Mouse (Mus musculus): ENCODE measurements at regions not wholly inside any gene's neighbourhood (a gene's known extent, or its start where the extent isn't known, plus 50 kb on each side); places are given as distances from the start of the nearest gene placed in this dataset.

DNA sequence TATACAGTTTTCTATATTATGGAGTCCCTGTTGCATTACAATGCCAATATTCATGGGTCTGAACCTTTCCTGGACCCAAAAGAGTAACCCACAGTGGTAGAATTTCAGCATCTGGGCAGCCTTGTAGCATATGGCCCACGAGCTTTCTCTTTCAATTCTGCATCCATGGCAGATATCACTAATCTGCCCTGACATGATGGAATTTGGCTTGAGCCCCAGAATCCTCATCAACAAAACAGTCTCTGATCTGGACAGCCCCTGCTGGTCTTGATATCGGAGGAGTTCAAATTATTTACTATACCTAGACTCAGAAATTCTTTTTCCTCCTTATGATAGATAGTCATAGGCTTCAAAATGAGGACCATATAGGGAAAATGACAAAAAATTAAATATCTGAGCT lies 139.1 kb upstream of the Gk2 start:
- Histone ChIP-seq H3K36me3 (ENCODE audit: control insufficient read depth, insufficient read depth, low read length, poor library complexity, severe bottlenecking) (no peaks in the 10 kb centered on the region), H3K9me3 (replicated peaks; ENCODE audit: control insufficient read depth, insufficient read depth, low read length, poor library complexity, severe bottlenecking) (no peaks in the 10 kb centered on the region), H3K27me3 (ENCODE audit: control insufficient read depth, insufficient read depth, low read length, poor library complexity, severe bottlenecking) (no peaks in the 10 kb centered on the region), H3K4me1 (ENCODE audit: control insufficient read depth, insufficient read depth, low read length) (no peaks in the 10 kb centered on the region), H3K9ac (ENCODE audit: low read depth, poor library complexity, severe bottlenecking) (no peak overlapping the region), H3K27ac (ENCODE audit: insufficient read depth, low read length) (no peak overlapping the region), H3K4me3 (ENCODE audit: low read depth, low read length) (no peak overlapping the region)
- TF ChIP-seq CTCF (IDR thresholded peaks at IDR 0.05; ENCODE audit: low read depth, low read length): no peak
- no peak for TF ChIP-seq EP300 (IDR thresholded peaks at IDR 0.05; ENCODE audit: insufficient read depth, low read depth, low read length)
- no peak for TF ChIP-seq POLR2A (IDR thresholded peaks at IDR 0.05; ENCODE audit: insufficient read depth, low read length)

DNA sequence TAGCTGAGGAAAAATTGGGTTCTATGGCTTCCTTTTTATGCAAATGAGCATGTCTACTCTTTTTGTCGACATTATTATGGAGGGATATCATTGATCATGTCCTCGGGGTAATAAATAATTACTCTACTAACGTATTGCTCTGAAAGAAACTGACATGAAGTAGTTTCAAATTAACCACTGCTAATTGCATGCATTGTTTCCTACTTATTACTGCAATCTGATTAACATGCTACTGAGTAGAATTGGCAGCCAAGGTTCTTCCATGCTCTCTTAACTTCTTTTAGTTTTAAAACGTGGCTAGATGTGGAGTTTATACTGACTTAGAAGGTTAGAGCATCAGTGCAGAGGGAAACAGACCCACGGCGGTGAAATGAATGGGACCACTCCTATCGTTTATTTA lies 137.3 kb upstream of the Gk2 start:
- Histone ChIP-seq H3K27ac (ENCODE audit: insufficient read depth, low read length) (no peak overlapping the region), H3K9me3 (replicated peaks; ENCODE audit: control insufficient read depth, insufficient read depth, low read length, poor library complexity, severe bottlenecking) (no peaks in the 10 kb centered on the region), H3K4me3 (ENCODE audit: low read depth, low read length) (no peak overlapping the region), H3K27me3 (ENCODE audit: control insufficient read depth, insufficient read depth, low read length, poor library complexity, severe bottlenecking) (no peaks in the 10 kb centered on the region), H3K36me3 (ENCODE audit: control insufficient read depth, insufficient read depth, low read length, poor library complexity, severe bottlenecking) (no peaks in the 10 kb centered on the region), H3K9ac (ENCODE audit: low read depth, poor library complexity, severe bottlenecking) (no peak overlapping the region), H3K4me1 (ENCODE audit: control insufficient read depth, insufficient read depth, low read length) (no peaks in the 10 kb centered on the region)
- no peak for TF ChIP-seq POLR2A (IDR thresholded peaks at IDR 0.05; ENCODE audit: insufficient read depth, low read length)
- TF ChIP-seq CTCF (IDR thresholded peaks at IDR 0.05; ENCODE audit: low read depth, low read length): no peak
- TF ChIP-seq EP300 (IDR thresholded peaks at IDR 0.05; ENCODE audit: insufficient read depth, low read depth, low read length): no peak

DNA sequence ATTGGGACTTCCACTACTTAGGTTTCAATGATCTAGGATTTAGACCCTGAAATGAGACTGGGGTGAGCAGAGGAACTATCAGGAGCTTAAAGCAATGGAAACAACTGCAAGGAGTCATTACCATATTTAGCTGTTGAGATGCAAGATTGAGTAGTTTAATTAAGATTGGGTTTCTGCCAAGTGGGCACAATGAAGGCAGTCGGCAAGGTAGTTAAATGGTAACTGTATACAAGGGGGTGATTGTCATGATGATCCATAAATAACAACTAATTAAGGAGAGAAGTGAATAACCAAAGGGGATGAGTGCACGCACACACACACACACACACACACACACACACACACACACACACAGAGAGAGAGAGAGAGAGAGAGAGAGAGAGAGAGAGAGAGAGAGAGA lies 125.7 kb upstream of the Gk2 start:
- no peak overlapping the region for H3K9ac ChIP-seq (ENCODE audit: low read depth, poor library complexity, severe bottlenecking)
- TF ChIP-seq POLR2A (IDR thresholded peaks at IDR 0.05; ENCODE audit: insufficient read depth, low read length): no peak
- no peak for TF ChIP-seq EP300 (IDR thresholded peaks at IDR 0.05; ENCODE audit: insufficient read depth, low read depth, low read length)
- TF ChIP-seq CTCF (IDR thresholded peaks at IDR 0.05; ENCODE audit: low read depth, low read length): no peak
- no peaks in the 10 kb centered on the region for H3K9me3 ChIP-seq (replicated peaks; ENCODE audit: control insufficient read depth, insufficient read depth, low read length, poor library complexity, severe bottlenecking)
- H3K27ac ChIP-seq (ENCODE audit: insufficient read depth, low read length): no peak overlapping the region
- H3K27me3 ChIP-seq (ENCODE audit: control insufficient read depth, insufficient read depth, low read length, poor library complexity, severe bottlenecking): no peaks in the 10 kb centered on the region
- H3K4me1 ChIP-seq (ENCODE audit: control insufficient read depth, insufficient read depth, low read length): no peaks in the 10 kb centered on the region
- H3K36me3 ChIP-seq (ENCODE audit: control insufficient read depth, insufficient read depth, low read length, poor library complexity, severe bottlenecking): no peaks in the 10 kb centered on the region
- no peak overlapping the region for H3K4me3 ChIP-seq (ENCODE audit: low read depth, low read length)

DNA sequence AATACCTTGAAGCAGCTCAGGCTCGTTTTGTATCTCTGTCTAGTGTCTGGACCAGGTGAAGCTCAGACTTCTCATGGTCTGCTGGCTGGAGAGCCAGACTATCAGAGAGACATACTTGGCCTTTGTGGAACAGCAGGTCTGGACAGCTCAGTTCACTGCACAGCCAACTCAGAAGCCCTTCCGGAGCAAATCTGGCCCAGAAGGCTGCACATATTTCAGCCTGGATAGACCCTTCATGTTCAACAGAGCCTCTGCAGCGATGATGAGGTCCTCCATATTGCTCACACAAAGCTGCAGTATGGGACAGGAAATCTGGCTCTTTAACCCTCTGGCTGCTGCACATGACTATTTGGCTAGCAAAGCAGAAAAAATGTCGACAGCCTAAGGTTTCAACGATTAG lies 108.7 kb upstream of the Gk2 start:
- Histone ChIP-seq H3K9me3 (replicated peaks; ENCODE audit: control insufficient read depth, insufficient read depth, low read length, poor library complexity, severe bottlenecking) (no peaks in the 10 kb centered on the region), H3K27me3 (ENCODE audit: control insufficient read depth, insufficient read depth, low read length, poor library complexity, severe bottlenecking) (no peaks in the 10 kb centered on the region), H3K9ac (ENCODE audit: low read depth, poor library complexity, severe bottlenecking) (no peak overlapping the region), H3K36me3 (ENCODE audit: control insufficient read depth, insufficient read depth, low read length, poor library complexity, severe bottlenecking) (no peaks in the 10 kb centered on the region), H3K4me1 (ENCODE audit: control insufficient read depth, insufficient read depth, low read length) (no peaks in the 10 kb centered on the region), H3K4me3 (ENCODE audit: low read depth, low read length) (no peak overlapping the region), H3K27ac (ENCODE audit: insufficient read depth, low read length) (no peak overlapping the region)
- TF ChIP-seq CTCF (IDR thresholded peaks at IDR 0.05; ENCODE audit: low read depth, low read length) (no peak), EP300 (IDR thresholded peaks at IDR 0.05; ENCODE audit: insufficient read depth, low read depth, low read length) (no peak), POLR2A (IDR thresholded peaks at IDR 0.05; ENCODE audit: insufficient read depth, low read length) (no peak)

DNA sequence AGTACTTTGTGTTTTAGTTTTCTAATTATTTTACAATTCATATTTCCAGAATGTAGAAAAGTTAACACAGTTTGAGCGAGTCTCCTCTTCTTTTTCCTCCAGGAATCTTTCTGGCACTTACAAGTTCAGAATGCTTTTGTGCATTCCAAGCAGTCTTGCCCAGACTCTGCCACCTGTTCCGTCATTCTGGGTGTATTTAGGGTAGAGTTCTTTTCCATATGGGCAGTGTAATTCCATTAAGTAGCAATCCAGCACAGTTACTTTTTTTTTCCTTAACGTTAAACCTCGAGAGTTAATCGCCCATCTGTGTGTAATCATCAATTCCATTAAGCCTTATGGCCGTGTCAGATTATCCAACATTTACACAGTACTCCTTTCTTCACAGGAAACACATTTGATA lies 106.9 kb upstream of the Gk2 start:
- no peak overlapping the region for H3K4me3 ChIP-seq (ENCODE audit: low read depth, low read length)
- H3K36me3 ChIP-seq (ENCODE audit: control insufficient read depth, insufficient read depth, low read length, poor library complexity, severe bottlenecking): no peaks in the 10 kb centered on the region
- no peak overlapping the region for H3K9ac ChIP-seq (ENCODE audit: low read depth, poor library complexity, severe bottlenecking)
- TF ChIP-seq POLR2A (IDR thresholded peaks at IDR 0.05; ENCODE audit: insufficient read depth, low read length) (no peak), EP300 (IDR thresholded peaks at IDR 0.05; ENCODE audit: insufficient read depth, low read depth, low read length) (no peak), CTCF (IDR thresholded peaks at IDR 0.05; ENCODE audit: low read depth, low read length) (no peak)
- no peaks in the 10 kb centered on the region for H3K9me3 ChIP-seq (replicated peaks; ENCODE audit: control insufficient read depth, insufficient read depth, low read length, poor library complexity, severe bottlenecking)
- H3K27ac ChIP-seq (ENCODE audit: insufficient read depth, low read length): no peak overlapping the region
- H3K4me1 ChIP-seq (ENCODE audit: control insufficient read depth, insufficient read depth, low read length): no peaks in the 10 kb centered on the region
- H3K27me3 ChIP-seq (ENCODE audit: control insufficient read depth, insufficient read depth, low read length, poor library complexity, severe bottlenecking): no peaks in the 10 kb centered on the region

DNA sequence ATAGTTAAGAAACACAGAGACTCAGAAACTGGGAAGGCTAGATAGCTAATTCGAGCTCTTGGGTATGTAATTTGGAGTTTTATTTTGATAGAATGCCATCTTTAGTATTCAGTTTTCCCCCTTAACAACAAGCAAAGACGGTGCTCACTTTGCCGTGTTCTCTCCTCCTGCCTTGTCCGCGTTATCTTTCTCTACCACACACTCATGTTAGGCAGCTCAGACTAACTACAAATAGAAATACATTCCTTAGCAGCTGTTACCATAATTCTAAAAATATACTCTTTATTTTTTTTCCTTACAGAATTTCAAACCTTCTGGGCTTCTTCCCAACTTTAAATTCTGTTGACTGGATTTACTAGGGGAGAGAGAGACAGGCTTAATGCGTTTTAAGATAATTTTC lies 97.5 kb upstream of the Gk2 start:
- TF ChIP-seq POLR2A (IDR thresholded peaks at IDR 0.05; ENCODE audit: insufficient read depth, low read length) (no peak), EP300 (IDR thresholded peaks at IDR 0.05; ENCODE audit: insufficient read depth, low read depth, low read length) (no peak), CTCF (IDR thresholded peaks at IDR 0.05; ENCODE audit: low read depth, low read length) (no peak)
- Histone ChIP-seq H3K4me3 (ENCODE audit: low read depth, low read length) (no peak overlapping the region), H3K27me3 (ENCODE audit: control insufficient read depth, insufficient read depth, low read length, poor library complexity, severe bottlenecking) (no peaks in the 10 kb centered on the region), H3K27ac (ENCODE audit: insufficient read depth, low read length) (no peak overlapping the region), H3K36me3 (ENCODE audit: control insufficient read depth, insufficient read depth, low read length, poor library complexity, severe bottlenecking) (no peaks in the 10 kb centered on the region), H3K4me1 (ENCODE audit: control insufficient read depth, insufficient read depth, low read length) (no peaks in the 10 kb centered on the region), H3K9ac (ENCODE audit: low read depth, poor library complexity, severe bottlenecking) (no peak overlapping the region), H3K9me3 (replicated peaks; ENCODE audit: control insufficient read depth, insufficient read depth, low read length, poor library complexity, severe bottlenecking) (no peaks in the 10 kb centered on the region)

Data from ES-Bruce4 (cell line).